Mouse (Mus musculus) right cerebral cortex, adult 18-20 months (tissue): ENCODE measurements around the gene Ttf1.

Experiments
- DNase-seq: peaks from one replicate; pipeline ENCODE4 v3.0.0; 2022; ENCODE audit warnings: mixed read lengths

The Ttf1 gene

DNA sequence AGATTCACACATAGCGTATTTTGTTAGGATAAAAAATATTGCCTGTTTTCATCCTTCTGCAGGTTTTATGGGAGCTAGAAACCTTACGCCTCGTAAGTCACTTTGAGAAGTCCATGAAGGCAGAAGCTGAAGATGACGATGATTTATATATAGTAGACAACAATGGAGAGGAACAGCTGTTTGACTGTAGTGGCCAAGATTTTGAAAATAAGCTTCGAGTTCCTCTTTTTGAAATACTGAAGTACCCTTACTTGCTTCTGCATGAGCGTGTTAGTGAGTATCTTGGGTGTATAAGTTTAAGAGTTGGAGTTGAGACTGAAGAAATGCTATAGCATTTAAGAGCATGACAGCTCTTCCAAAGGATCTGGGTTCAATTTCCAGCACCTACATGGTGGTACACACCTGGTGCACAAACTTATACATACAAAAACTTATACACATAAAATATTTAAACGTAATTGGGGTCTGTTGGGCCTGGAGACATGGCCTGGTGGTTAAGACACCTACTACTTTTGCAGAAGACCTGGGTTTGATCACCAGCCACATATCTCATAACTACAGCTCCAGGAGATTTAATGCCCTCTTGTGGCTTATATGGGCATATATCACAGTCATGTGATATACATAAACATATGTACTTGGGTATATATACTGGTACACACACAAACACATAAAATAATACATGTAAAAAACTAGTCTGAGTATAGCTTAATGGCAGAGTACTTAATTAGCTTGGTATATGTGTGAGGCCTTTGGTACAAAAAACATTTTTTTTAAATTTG is 70.2 kb downstream of the Ttf1 start:
- DNase-seq = no peak

DNA sequence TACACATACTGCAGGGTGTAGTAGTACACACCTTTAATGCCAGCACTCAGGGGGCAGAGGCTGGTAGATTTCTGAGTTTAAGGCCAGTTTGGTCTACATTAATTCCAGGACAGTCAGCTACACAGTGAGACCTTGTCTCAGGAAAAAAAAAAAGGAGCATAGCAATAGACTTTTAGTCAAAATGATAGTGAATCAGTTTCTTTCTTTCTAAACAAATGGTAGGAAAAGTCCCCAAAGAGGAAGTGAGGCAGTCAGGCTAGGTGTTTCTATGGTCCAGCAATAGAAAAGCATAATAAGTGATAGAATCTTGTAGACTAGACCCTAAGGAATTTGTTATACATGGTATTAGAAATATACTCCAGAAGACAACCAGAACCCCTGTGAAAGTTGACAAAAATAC is 75.1 kb downstream of the Ttf1 start:
- no peak for DNase-seq
